Mouse (Mus musculus): ENCODE results near the gene Tnrc6b.
"Not testable (repeated sequence)": the region's sequence is repeated elsewhere in the genome, so short reads cannot be mapped to it uniquely, and the experiment has no call there.

Gene Tnrc6b

GRCm38 (mm10) chr15:80797757-80798156 is 86.6 kb downstream of the Tnrc6b start:
- no peak for DNase-seq

GRCm38 (mm10) chr15:80798367-80799073 is 87.4 kb downstream of the Tnrc6b start:
- DNase-seq: peak; percentile 86

- DNase-seq: peak; percentile 54
These were observed 88.0 kb downstream of the Tnrc6b start for GRCm38 (mm10) chr15:80799074-80799633.

GRCm38 (mm10) chr15:80799634-80800137 is 88.6 kb downstream of the Tnrc6b start:
- DNase-seq: no peak

GRCm38 (mm10) chr15:80800201-80800600 is 89.1 kb downstream of the Tnrc6b start:
- DNase-seq: no peak

- DNase-seq: no peak
These were observed 89.7 kb downstream of the Tnrc6b start for GRCm38 (mm10) chr15:80800765-80801164.

- no peak for DNase-seq
These were observed 90.5 kb downstream of the Tnrc6b start for GRCm38 (mm10) chr15:80801597-80801996.

GRCm38 (mm10) chr15:80807162-80807561 is 96.0 kb downstream of the Tnrc6b start:
- no peak for DNase-seq

GRCm38 (mm10) chr15:80810226-80810625 is 99.1 kb downstream of the Tnrc6b start:
- no peak for DNase-seq

GRCm38 (mm10) chr15:80812840-80813239 is 101.7 kb downstream of the Tnrc6b start:
- DNase-seq: no peak

- no peak for DNase-seq
These were observed 103.7 kb downstream of the Tnrc6b start for GRCm38 (mm10) chr15:80814792-80815191.

GRCm38 (mm10) chr15:80822276-80822675 is 111.2 kb downstream of the Tnrc6b start:
- DNase-seq: no peak

GRCm38 (mm10) chr15:80831170-80831569 is 120.1 kb downstream of the Tnrc6b start:
- no peak for DNase-seq

- no peak for DNase-seq
These were observed 121.7 kb downstream of the Tnrc6b start for GRCm38 (mm10) chr15:80832808-80833207.

- DNase-seq: no peak
These were observed 125.1 kb downstream of the Tnrc6b start for GRCm38 (mm10) chr15:80836246-80836645.

- no peak for DNase-seq
These were observed 127.7 kb downstream of the Tnrc6b start for GRCm38 (mm10) chr15:80838836-80839235.

GRCm38 (mm10) chr15:80839653-80840420 is 128.7 kb downstream of the Tnrc6b start:
- peak; percentile 25 for DNase-seq

GRCm38 (mm10) chr15:80844262-80844661 is 133.1 kb downstream of the Tnrc6b start:
- DNase-seq: no peak

GRCm38 (mm10) chr15:80844926-80845325 is 133.8 kb downstream of the Tnrc6b start:
- no peak for DNase-seq

- DNase-seq: no peak
These were observed 138.9 kb downstream of the Tnrc6b start for GRCm38 (mm10) chr15:80850004-80850403.

- DNase-seq: no peak
These were observed 139.8 kb downstream of the Tnrc6b start for GRCm38 (mm10) chr15:80850682-80851475.

GRCm38 (mm10) chr15:80852122-80852521 is 141.0 kb downstream of the Tnrc6b start:
- no peak for DNase-seq

GRCm38 (mm10) chr15:80852527-80852926 is 141.4 kb downstream of the Tnrc6b start:
- not testable (repeated sequence) for DNase-seq

All from kidney, adult 18-20 months (tissue).